Mouse (Mus musculus): Measurements from ENCODE around the gene Xrcc2. TPM values are rescaled to one million over a fixed set of nuclear protein-coding genes. Genes with fewer than 3 reads are reported as not detected.

The Xrcc2 gene
- total RNA-seq, 4 experiments from 2014 or later: 3.3 to 4.1 (median 3.9) TPM

GRCm38 (mm10) chr5:25671051-25671450 is 34.6 kb downstream of the Xrcc2 start:
- no peak for DNase-seq (ENCODE audit: low spot score in 2 of 2)

GRCm38 (mm10) chr5:25668306-25668705 is 37.3 kb downstream of the Xrcc2 start:
- DNase-seq (ENCODE audit: low spot score in 2 of 2): no peak

GRCm38 (mm10) chr5:25666684-25667083 is 38.9 kb downstream of the Xrcc2 start:
- no peak for DNase-seq (ENCODE audit: low spot score in 2 of 2)

GRCm38 (mm10) chr5:25666108-25666507 is 39.5 kb downstream of the Xrcc2 start:
- DNase-seq (ENCODE audit: low spot score in 2 of 2): no peak

- no peak for DNase-seq (ENCODE audit: low spot score in 2 of 2)
Measured at GRCm38 (mm10) chr5:25665516-25665915, 40.1 kb downstream of the Xrcc2 start.

- no peak for DNase-seq (ENCODE audit: low spot score in 2 of 2)
Measured at GRCm38 (mm10) chr5:25663165-25663564, 42.5 kb downstream of the Xrcc2 start.

- no peak for DNase-seq (ENCODE audit: low spot score in 2 of 2)
Measured at GRCm38 (mm10) chr5:25654578-25654987, 51.0 kb downstream of the Xrcc2 start.

GRCm38 (mm10) chr5:25653377-25653776 is 52.2 kb downstream of the Xrcc2 start:
- no peak for DNase-seq (ENCODE audit: low spot score in 2 of 2)

GRCm38 (mm10) chr5:25652435-25652834 is 53.2 kb downstream of the Xrcc2 start:
- DNase-seq (ENCODE audit: low spot score in 2 of 2): no peak

GRCm38 (mm10) chr5:25645661-25646364 is 59.8 kb downstream of the Xrcc2 start:
- DNase-seq (ENCODE audit: low spot score in 2 of 2): no peak

GRCm38 (mm10) chr5:25644509-25644908 is 61.1 kb downstream of the Xrcc2 start:
- no peak for DNase-seq (ENCODE audit: low spot score in 2 of 2)

GRCm38 (mm10) chr5:25642741-25643140 is 62.9 kb downstream of the Xrcc2 start:
- no peak for DNase-seq (ENCODE audit: low spot score in 2 of 2)

Other genes starting within 250 kb of the Xrcc2 start
- gene Kmt2c, start 207.0 kb downstream of the Xrcc2 start, total RNA-seq (2022): 10 to 100 TPM; 36.8 to 51.8 (median 38.1) TPM
- gene Cct8l1, start 189.8 kb downstream of the Xrcc2 start, total RNA-seq (2022): under 1 TPM in 2 of 4 experiments, not detected in 2; 0.17 to 0.29 TPM
- 10 to 100 TPM in 3 of 4 experiments, 1 to 10 TPM in 1; 7.9 to 28.0 (median 20.0) TPM for gene Actr3b, start 54.2 kb upstream of the Xrcc2 start, total RNA-seq (2022)
- gene Gm21663, start 236.6 kb upstream of the Xrcc2 start, total RNA-seq (2022): not detected
- not detected for gene Gm21671, start 248.6 kb upstream of the Xrcc2 start, total RNA-seq (2022)

Data from gastrocnemius, adult 8-10 months (tissue).